Mouse (Mus musculus) layer of hippocampus, postnatal 36 days (tissue): ENCODE results near the gene Tgif2. TPM values are rescaled to one million over a fixed set of nuclear protein-coding genes. Genes with fewer than 3 reads are reported as not detected.
"Not testable (repeated sequence)": the region's sequence is repeated elsewhere in the genome, so short reads cannot be mapped to it uniquely, and the experiment has no call there.

ENCODE experiments used
- DNase-seq, 2 experiments: peaks; one replicate each; pipeline ENCODE4 v3.0.0; 2022
- total RNA-seq, 2 experiments: library from RNA; stranded (reverse); gene quantifications; 2 replicates each; pipeline ENCODE4 v1.2.3; 2021

The Tgif2 gene
- total RNA-seq, 2 experiments from 2014 or later, result 1.2 to 1.3 TPM

GRCm38 (mm10) chr2:156843331-156843730, 3.5 kb downstream of the Tgif2 start:
- no peak for DNase-seq

GRCm38 (mm10) chr2:156844715-156845114, 4.9 kb downstream of the Tgif2 start:
- no peak for DNase-seq

- no peak for DNase-seq
Observed at GRCm38 (mm10) chr2:156847653-156848052, 7.8 kb downstream of the Tgif2 start.

GRCm38 (mm10) chr2:156848526-156849182, 8.8 kb downstream of the Tgif2 start:
- no peak for DNase-seq

GRCm38 (mm10) chr2:156850505-156850904, 10.7 kb downstream of the Tgif2 start:
- DNase-seq, result no peak

- DNase-seq, result not testable (repeated sequence)
Observed at GRCm38 (mm10) chr2:156853584-156853983, 13.8 kb downstream of the Tgif2 start.

GRCm38 (mm10) chr2:156853999-156854771, 14.4 kb downstream of the Tgif2 start:
- not testable (repeated sequence) for DNase-seq

GRCm38 (mm10) chr2:156856311-156856710, 16.5 kb downstream of the Tgif2 start:
- DNase-seq, result no peak

GRCm38 (mm10) chr2:156857385-156857791, 17.6 kb downstream of the Tgif2 start:
- no peak for DNase-seq

- DNase-seq, result no peak
Observed at GRCm38 (mm10) chr2:156857835-156858234, 18.0 kb downstream of the Tgif2 start, which contains the start of gene 4930518I15Rik. TSS of gene 4930518I15Rik (minus strand) at chr2:156857946.

- DNase-seq, result no peak
Observed at GRCm38 (mm10) chr2:156858671-156859070, 18.9 kb downstream of the Tgif2 start.

GRCm38 (mm10) chr2:156862041-156862717, 22.4 kb downstream of the Tgif2 start:
- no peak for DNase-seq

- DNase-seq, result peak; percentile 98 to 99
Observed at GRCm38 (mm10) chr2:156862772-156863486, 23.1 kb downstream of the Tgif2 start, which contains the start of gene Rab5if. TSS of gene Rab5if (plus strand) at chr2:156863128.

GRCm38 (mm10) chr2:156863487-156864160, 23.8 kb downstream of the Tgif2 start:
- DNase-seq, result no peak

GRCm38 (mm10) chr2:156864481-156864880, 24.7 kb downstream of the Tgif2 start:
- DNase-seq, result no peak

GRCm38 (mm10) chr2:156868994-156869393, 29.2 kb downstream of the Tgif2 start:
- peak; percentile 30 to 43 for DNase-seq

- DNase-seq, result no peak
Observed at GRCm38 (mm10) chr2:156869554-156869953, 29.7 kb downstream of the Tgif2 start.

GRCm38 (mm10) chr2:156870519-156870918, 30.7 kb downstream of the Tgif2 start:
- DNase-seq, result no peak

GRCm38 (mm10) chr2:156873629-156874028, 33.8 kb downstream of the Tgif2 start:
- peak in 1 of 2 experiments; percentile 38 for DNase-seq

- no peak for DNase-seq
Observed at GRCm38 (mm10) chr2:156874047-156874759, 34.4 kb downstream of the Tgif2 start.
